In genomic region chr4:85728416-85728815, GRCm38 (mm10) we compare ENCODE assay signal across 22 mouse cellular contexts.
DNase-seq lines count a peak whose midpoint lies in the region; ATAC-seq lines count a peak whose summit lies in the region.
"Had no signal": no experiment of that assay in that cellular context is flagged by ENCODE, and none has a peak within 500 bp of the region (broad histone marks: within the 10 kb centered on the region; RNA-seq: fewer than 3 reads in every experiment).

No protein-coding gene starts in this region.

- H3K9me3 ChIP-seq in neural tube, embryonic 15.5 days (replicated peaks) = 0 out of 2 replicates have a peak, but pooled peaks cover 2% of the 10 kb centered on the region
- H3K9me3 ChIP-seq in forebrain, embryonic 12.5 days = no peaks in the 10 kb centered on the region; the same call in 1 of the 2 replicates
- H3K9me3 ChIP-seq: liver, embryonic 12.5 days; megakaryocyte, embryonic 14.5 days; midbrain, embryonic 12.5 days had no signal

- 60% methylated on average over 1 of the region's 1 CpGs for WGBS in neural tube, embryonic 15.5 days
- 74% methylated on average over 1 of the region's 1 CpGs for WGBS in forebrain, embryonic 12.5 days

- no peak overlapping the region for H3K9ac ChIP-seq in neural tube, embryonic 15.5 days (replicated peaks)
- H3K9ac ChIP-seq in forebrain, embryonic 12.5 days = no peak overlapping the region
- H3K9ac ChIP-seq: forebrain, embryonic 13.5 days; heart, embryonic 13.5 days; hindbrain, embryonic 14.5 days; limb, embryonic 13.5 days; liver, embryonic 12.5 days; liver, postnatal 0 days; midbrain, embryonic 12.5 days had no signal

- no peak overlapping the region for H3K4me3 ChIP-seq in neural tube, embryonic 15.5 days (replicated peaks)
- no peak overlapping the region for H3K4me3 ChIP-seq in forebrain, embryonic 12.5 days (replicated peaks)
- H3K4me3 ChIP-seq: forebrain, embryonic 13.5 days; heart, embryonic 13.5 days; limb, embryonic 13.5 days; liver, embryonic 12.5 days; megakaryocyte, embryonic 14.5 days; midbrain, embryonic 12.5 days had no signal

- no peak for ATAC-seq in neural tube, embryonic 15.5 days (ENCODE audit: low FRiP score)
- ATAC-seq in forebrain, embryonic 12.5 days (ENCODE audit: low FRiP score) = no peak
- ATAC-seq: intestine, postnatal 0 days; liver, embryonic 12.5 days; liver, postnatal 0 days had no signal

- H3K4me1 ChIP-seq in neural tube, embryonic 15.5 days = peaks cover 4% of the 10 kb centered on the region; the same call in 1 of the 2 replicates
- H3K4me1 ChIP-seq in forebrain, embryonic 12.5 days = no peaks in the 10 kb centered on the region
- H3K4me1 ChIP-seq: forebrain, embryonic 13.5 days; heart, embryonic 13.5 days; limb, embryonic 13.5 days; liver, embryonic 12.5 days; megakaryocyte, embryonic 14.5 days; midbrain, embryonic 12.5 days had no signal

- peak; percentile 8 to 50 for DNase-seq in frontal cortex, adult 2 months (ENCODE audit: extremely low spot score in 1 of 2, low spot score in 1 of 2)
- no peak for DNase-seq in frontal cortex, postnatal 10 days (ENCODE audit: low spot score in 2 of 2)
- DNase-seq in neural tube, embryonic 10.5 days (ENCODE audit: extremely low spot score, low spot score) = no peak
- peak; percentile 17 to 27 for DNase-seq in frontal cortex, postnatal 36 days (ENCODE audit: low spot score in 2 of 2)
- DNase-seq: adrenal gland, postnatal 25 days; B cell, adult 2 months; gastrocnemius, postnatal 10 days; kidney, adult 9 months; kidney, postnatal 10 days; liver, postnatal 0 days; lung, postnatal 4 days; retina, postnatal 1 day had no signal

- 0 out of 2 replicates have a peak overlapping the region, but pooled peaks have one; percentile 33 for H3K27ac ChIP-seq in neural tube, embryonic 15.5 days (replicated peaks)
- H3K27ac ChIP-seq in forebrain, embryonic 12.5 days = no peak overlapping the region
- H3K27ac ChIP-seq: forebrain, embryonic 13.5 days; heart, embryonic 13.5 days; hindbrain, embryonic 14.5 days; limb, embryonic 13.5 days; liver, embryonic 12.5 days; midbrain, embryonic 12.5 days had no signal

- H3K36me3 ChIP-seq in neural tube, embryonic 15.5 days = no peaks in the 10 kb centered on the region
- H3K36me3 ChIP-seq in forebrain, embryonic 12.5 days (replicated peaks) = no peaks in the 10 kb centered on the region
- H3K36me3 ChIP-seq: heart, embryonic 13.5 days; limb, embryonic 13.5 days; liver, embryonic 12.5 days; midbrain, embryonic 12.5 days had no signal

- no peak overlapping the region for H3K4me2 ChIP-seq in neural tube, embryonic 15.5 days
- H3K4me2 ChIP-seq in forebrain, embryonic 12.5 days = no peak overlapping the region
- H3K4me2 ChIP-seq: forebrain, embryonic 13.5 days; heart, embryonic 13.5 days; hindbrain, embryonic 14.5 days; limb, embryonic 13.5 days; liver, embryonic 12.5 days; midbrain, embryonic 12.5 days had no signal

- no peaks in the 10 kb centered on the region for H3K27me3 ChIP-seq in neural tube, embryonic 15.5 days (replicated peaks)
- peaks cover 14% of the 10 kb centered on the region for H3K27me3 ChIP-seq in forebrain, embryonic 12.5 days
- H3K27me3 ChIP-seq: heart, embryonic 13.5 days; limb, embryonic 13.5 days; liver, embryonic 12.5 days; megakaryocyte, embryonic 14.5 days had no signal

Comparison
In these comparisons a context has a peak if more than half of its experiments do, and no peak if none do; other contexts are left out.
1. DNase-seq: peak in frontal cortex, adult 2 months (2 of 2) and frontal cortex, postnatal 36 days (2 of 2); none in frontal cortex, postnatal 10 days (0 of 2) and neural tube, embryonic 10.5 days (single experiment).